ENCODE assay signal across 8 mouse cellular contexts in genomic region chr1:104993905-104994611, GRCm38 (mm10).
DNase-seq lines count a peak whose midpoint lies in the region; ATAC-seq and TF ChIP-seq lines count a peak whose summit lies in the region.

No protein-coding gene starts in this region.

- H3K4me1 ChIP-seq in testis, adult 2 months (ENCODE audit: control insufficient read depth, insufficient read depth, low read length) = peaks cover 7% of the 10 kb centered on the region

- peak overlapping the region; percentile 84 for H3K4me3 ChIP-seq in testis, adult 2 months (ENCODE audit: control insufficient read depth, low read depth, low read length)

- TF ChIP-seq POLR2A in testis, adult 2 months (IDR thresholded peaks at IDR 0.05; ENCODE audit: control insufficient read depth, low read depth, low read length) = no peak

- H3K36me3 ChIP-seq in testis, adult 2 months (ENCODE audit: control insufficient read depth, insufficient read depth, low read length) = no peaks in the 10 kb centered on the region

- H3K27ac ChIP-seq in testis, adult 2 months (ENCODE audit: control insufficient read depth, insufficient read depth, low read depth, low read length) = no peak overlapping the region

- ATAC-seq in granulocyte monocyte progenitor cell, adult 5-6 weeks (replicated peaks; ENCODE audit: poor library complexity, severe bottlenecking) = peak; percentile 47

- DNase-seq in adrenal gland, adult (ENCODE audit: inconsistent age in 2 of 2, low spot score in 1 of 2) = peak; percentile 9 to 57
- DNase-seq in adrenal gland, adult 18-20 months (ENCODE audit: low spot score in 2 of 2) = no peak
- peak; percentile 10 to 26 for DNase-seq in adrenal gland, postnatal 36 days
- peak; percentile 12 to 39 for DNase-seq in kidney, adult 8-10 months
- DNase-seq in lung, postnatal 14 days = peak; percentile 1
- no peak for DNase-seq in Muller cell, postnatal 12 days (ENCODE audit: inconsistent ontology term)

- TF ChIP-seq CTCF in testis, adult 2 months (IDR thresholded peaks at IDR 0.05; ENCODE audit: control insufficient read depth, insufficient read depth, insufficient replicate concordance, low read depth, low read length) = no peak

- H3K27me3 ChIP-seq in testis, adult 2 months (ENCODE audit: control insufficient read depth, insufficient read depth, low read length) = no peaks in the 10 kb centered on the region

Comparison
In these comparisons a context has a peak if more than half of its experiments do, and no peak if none do; other contexts are left out.
1. DNase-seq: peak in adrenal gland, adult (2 of 2), adrenal gland, postnatal 36 days (2 of 2), kidney, adult 8-10 months (2 of 2) and lung, postnatal 14 days (single experiment); none in adrenal gland, adult 18-20 months (0 of 2) and Muller cell, postnatal 12 days (single experiment).